Mouse (Mus musculus): ENCODE measurements around the gene Flywch1.

The Flywch1 gene

GRCm38 (mm10) chr17:23742210-23742793, 29.1 kb downstream of the Flywch1 start:
- peak; percentile 65 for DNase-seq

DNA sequence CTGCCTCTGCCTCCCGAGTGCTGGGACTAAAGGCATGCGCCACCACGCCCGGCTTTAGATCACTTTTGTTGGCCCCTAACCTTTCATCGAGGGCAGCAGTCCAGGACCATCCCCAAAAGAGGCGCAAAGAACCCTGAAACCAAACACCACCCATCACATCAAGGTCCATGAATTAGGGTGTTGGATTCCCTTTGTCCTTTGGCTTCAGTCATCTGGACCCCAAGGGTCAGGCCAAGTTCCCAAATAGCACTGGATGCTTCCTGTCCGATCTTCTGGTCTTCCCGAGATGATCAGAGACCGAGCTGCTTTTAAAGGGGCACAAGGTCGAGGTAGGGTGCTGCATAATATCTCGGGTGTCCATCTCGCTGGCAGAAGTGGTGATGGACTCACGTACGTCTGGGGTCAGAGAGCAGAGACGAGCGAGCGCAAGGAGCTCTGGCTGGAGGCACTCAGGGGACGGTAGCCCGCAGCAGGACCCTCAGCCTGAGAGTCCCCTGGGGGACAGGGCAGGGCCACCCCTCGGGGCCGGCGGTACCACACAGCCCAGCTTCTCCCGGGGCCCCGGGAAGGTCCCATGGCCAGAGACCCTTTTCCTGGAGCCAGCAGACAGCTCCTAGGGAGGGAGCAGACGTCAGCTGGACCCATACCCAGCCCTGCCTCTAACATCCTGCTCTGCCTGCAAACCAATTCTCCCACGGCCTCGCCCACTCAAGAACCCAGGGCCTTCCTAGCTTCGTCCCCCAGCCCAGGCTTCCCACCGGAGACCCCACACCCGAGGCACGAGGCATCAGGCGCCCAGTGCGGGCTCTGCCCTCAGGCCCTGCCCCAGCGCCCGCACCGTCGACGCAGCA, 29.8 kb downstream of the Flywch1 start:
- peak; percentile 63 for DNase-seq

DNA sequence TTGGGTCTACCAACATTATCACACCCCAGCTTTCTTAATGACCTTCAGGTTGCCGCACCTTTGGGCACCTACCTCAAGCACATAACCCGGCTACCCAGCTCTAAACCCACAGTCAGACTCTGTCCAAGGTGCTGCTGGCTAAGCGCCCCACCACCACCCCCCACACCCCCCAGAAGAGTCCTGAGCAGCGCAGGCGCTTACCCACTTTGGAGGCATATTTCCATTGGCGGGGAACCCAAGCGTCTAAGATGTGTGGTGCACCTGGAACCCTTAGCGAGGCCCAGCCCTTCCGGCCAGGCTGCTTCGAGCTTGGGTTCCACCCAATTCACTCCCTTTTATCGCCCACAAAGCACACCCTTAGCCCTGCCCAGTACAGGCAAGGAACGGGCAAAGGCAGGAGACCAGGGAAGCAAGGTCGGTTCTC, 30.8 kb downstream of the Flywch1 start, which contains the start of gene Paqr4:
Paqr4 (minus strand) TSS at position 270 of the 424 bp plus-strand sequence.
- DNase-seq: peak; percentile 72

- peak; percentile 95 for DNase-seq
These were observed 31.2 kb downstream of the Flywch1 start for GRCm38 (mm10) chr17:23740136-23740584.

DNA sequence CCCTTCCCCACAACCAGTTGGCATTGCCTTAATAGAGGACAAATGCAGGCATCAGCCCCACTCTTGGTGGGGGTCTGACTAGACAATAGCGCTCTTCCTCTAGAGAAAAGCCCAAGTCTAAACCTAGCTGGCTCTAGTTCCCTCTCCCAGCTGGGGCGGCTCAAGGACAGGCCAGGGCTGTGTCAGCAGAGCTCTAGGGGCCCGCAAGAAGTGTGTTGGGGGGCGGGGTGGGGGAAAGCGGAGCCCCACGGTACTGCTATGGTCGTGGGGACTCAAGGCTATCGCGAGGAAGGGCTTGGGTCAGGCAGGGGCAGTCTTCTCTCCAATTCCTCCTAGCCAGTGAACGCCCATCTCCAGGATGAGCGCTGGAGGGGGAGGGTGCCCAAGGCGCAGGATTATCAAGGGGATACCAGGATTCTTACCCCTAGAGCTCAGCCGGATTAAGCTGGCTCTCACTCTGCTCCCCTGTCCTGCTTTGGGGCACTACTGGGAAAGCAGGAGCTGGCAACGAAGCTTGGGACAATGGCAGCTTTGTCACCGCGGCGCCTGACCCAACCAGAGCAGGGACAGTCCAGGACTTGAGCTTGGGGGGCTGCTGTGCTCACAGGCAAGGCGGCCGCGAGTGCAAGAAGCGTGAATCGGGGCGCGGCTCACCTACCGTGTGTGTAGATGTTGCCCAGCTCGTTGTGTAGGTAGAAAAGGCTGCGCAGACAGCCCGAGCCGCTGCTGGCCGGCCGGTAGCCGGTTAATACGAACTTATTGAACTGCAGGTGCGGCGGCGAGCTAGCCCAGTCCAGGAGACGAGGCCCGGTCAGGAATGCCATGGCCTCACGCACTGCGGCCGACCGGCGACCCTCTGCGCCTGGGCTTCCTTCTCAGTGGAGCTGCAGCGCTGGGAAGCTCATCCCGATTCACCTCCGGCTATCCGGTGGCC, 31.9 kb downstream of the Flywch1 start:
- peak; percentile 65 for DNase-seq

- no peak for DNase-seq
These were observed 32.6 kb downstream of the Flywch1 start for GRCm38 (mm10) chr17:23738836-23739201.

GRCm38 (mm10) chr17:23737493-23738445, 33.6 kb downstream of the Flywch1 start:
- DNase-seq: peak; percentile 63

GRCm38 (mm10) chr17:23734341-23734740, 37.1 kb downstream of the Flywch1 start:
- DNase-seq: no peak

DNA sequence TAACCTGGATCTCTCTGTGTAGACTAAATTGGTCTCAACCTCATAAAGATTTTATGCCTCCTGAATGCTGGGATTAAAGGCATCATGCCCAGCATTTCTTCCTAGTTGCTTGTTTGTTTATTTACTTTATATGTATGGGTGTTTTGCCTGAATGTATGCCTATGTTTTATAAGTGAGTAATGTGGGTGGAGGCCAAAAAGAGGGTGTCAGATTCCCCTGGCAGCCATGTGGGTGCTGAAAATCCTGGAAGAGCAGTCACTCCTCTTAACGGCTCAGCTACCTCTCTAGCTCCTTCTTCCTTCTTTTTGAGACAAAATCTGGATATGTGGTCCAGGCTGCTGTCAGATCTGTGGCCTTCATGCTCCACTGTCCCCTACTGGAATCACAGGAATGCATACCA, 41.0 kb downstream of the Flywch1 start:
- DNase-seq: no peak

DNA sequence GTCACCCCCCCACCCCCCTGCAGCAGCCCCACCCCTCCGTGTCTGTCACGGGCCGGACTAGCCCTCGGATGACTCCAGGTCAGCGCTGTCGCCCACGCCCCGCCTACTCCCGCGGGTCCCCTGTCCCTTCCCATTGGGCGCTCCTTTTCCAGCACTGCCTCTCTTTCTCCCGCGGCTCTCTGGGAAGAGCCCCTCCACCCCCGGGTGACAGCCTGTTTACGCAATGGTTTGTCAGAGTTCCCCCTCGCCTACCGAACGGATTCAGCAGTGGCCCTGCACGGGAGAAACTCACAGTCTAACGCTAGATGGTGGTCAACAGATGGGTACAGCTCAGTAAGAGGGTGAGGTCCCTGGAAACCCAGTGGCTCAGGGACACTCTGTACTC, 44.7 kb downstream of the Flywch1 start:
- DNase-seq: peak; percentile 86

- peak; percentile 95 for DNase-seq
These were observed 45.2 kb downstream of the Flywch1 start, which contains the start of gene Pkmyt1 for GRCm38 (mm10) chr17:23725999-23726757. Pkmyt1 (plus strand) TSS chr17:23726336.

DNA sequence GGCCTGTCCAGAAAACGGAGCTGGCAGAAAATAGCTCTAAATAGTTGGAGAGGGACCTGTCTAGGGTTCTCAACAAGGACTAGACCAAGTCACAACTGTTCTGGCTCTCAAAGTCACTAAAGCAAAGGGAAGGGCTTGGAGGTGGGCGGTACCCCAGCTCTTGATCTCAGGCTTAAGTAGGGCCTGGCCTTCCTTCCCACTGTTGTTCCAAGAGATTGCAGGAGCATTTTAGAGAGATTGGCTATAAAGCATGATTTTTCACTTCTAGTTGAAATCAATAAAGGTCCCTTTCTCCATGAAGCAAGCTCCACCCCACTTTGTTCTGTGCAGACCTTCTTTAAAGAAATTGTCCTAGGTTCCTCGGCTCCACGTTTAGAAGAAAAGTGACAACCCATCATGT, 45.9 kb downstream of the Flywch1 start:
- no peak for DNase-seq

- DNase-seq: no peak
These were observed 48.9 kb downstream of the Flywch1 start, which contains the start of gene 1520401A03Rik for GRCm38 (mm10) chr17:23722376-23723125. 1520401A03Rik (minus strand) TSS chr17:23722783.

DNA sequence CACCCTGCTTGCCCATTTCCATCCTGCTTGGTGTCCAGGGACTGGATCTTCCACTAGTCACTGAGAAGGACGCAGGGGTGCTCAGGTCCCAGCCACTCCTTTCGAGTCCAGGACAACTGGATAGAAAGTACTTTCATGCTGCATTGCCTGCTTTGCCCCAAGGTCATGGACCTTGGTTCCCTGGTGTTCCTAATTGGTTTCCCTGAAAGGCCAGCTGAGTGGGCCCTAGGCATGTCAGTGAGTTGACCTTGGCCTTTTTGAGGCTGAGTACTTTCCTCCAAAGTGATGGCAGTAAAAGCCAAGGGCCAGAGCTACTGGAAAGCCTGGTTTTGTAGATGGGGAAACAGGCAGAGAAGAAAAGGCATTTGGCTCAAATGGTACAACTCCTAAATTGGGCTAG, 49.5 kb downstream of the Flywch1 start:
- DNase-seq: no peak

DNA sequence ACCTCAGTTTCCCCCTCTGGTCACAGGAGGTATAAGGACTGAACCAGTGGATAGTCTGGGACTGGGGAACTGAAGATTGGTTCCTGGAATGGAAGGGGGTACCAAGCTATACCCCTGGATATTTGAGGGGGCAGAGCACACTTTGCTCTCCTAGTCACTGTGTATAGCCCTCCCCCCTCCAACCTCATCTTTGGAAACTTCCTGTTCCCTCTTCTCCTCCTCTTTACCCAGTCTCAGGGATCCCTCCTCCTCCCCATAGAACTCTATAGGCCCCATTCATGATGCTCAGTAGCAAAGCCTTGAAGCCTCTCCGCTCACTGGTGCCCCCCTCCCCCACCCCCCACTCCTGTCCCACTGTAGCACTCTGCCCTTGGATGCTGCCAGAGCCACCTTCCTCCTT, 51.9 kb downstream of the Flywch1 start:
- DNase-seq: no peak

DNA sequence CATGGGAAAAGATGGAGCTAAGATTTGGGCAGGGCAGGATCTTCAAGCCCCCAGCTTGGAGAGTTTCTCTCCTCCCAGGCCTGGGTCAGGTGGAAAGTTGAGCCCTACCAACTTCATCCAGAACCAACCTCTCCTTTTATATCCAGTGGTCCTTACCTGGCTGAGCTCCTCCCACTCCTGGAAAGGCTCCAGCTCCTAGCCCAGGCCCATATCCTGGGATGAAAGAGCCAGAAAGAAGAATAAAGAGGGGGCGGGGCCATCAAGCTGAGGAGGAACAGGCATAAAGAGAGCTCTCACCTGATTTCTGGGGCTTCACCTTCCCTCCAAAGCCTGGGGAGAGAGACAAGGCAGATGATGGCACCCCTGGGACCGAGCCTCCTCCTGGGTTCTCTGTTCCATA, 54.4 kb downstream of the Flywch1 start:
- no peak for DNase-seq

DNA sequence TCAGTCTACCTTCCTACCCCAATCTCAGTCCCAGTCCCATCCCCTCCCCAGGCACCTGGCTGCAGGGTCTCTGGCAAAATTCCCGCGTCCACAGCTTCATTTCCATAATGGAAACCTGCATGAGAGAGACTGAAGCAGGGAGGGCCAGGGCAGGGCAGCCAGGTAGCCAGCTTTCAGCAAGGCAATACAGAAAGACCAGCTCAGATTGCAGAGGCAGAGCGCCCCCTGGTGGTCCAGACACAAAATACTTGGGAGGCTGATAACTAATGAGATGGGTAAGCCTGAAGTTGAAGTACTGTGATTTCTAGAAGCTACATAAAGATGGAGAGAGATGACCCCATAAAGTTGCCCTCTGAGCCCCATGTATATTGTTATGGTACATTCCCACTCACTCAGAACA, 65.2 kb downstream of the Flywch1 start:
- DNase-seq: peak; percentile 72

DNA sequence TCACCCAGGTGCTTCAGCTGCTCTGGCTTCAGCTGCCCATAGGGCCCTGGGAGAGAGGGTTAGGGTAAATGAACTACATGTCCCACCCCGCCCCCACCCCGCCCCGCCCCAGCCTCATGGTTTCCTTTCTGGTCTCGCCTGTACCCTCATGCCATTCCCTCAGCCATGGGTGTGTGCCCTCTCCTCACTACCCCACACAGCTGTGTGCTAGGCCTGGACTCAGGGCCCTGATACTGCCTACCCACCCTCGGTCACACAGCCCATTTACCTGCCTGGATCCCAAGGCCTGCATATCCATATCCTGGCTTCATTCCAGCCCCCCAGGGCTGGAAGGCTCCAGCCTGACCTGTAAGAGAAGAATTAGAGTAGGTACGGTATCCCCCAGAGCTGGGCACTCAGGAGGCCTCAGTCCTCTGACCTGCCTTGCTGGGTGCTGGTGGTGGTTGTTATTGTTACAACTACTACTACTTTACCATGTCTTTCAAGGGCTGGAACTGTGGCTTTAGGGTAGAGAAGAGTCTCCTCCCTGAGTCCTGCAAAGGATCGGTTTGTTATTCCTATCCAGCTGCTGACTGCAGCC, 65.8 kb downstream of the Flywch1 start:
- DNase-seq: no peak

DNA sequence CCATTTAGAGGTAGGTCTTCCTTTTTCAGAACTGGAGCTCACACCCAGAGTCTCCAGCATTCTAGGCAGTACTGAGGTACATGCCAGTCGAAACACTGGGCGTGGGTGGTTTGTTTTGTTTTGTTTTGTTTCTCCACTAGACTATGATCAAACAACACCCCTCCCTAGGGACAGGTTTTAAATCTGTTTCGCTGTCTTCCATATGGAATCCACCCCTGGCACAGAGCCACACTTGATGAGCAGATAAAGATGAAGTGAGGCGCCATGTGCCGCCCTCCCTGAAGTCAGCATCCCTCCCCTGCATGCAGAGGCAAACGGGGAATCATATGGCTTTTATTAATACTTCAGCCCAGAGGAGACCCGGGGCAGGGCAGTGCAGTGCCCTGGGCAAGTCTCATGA, 66.7 kb downstream of the Flywch1 start:
- no peak for DNase-seq

- no peak for DNase-seq
These were observed 68.1 kb downstream of the Flywch1 start for GRCm38 (mm10) chr17:23703301-23703700.
